Mouse (Mus musculus) embryo, embryonic 11.5 days (tissue): ENCODE data around the gene Insm1.

Experiments
- DNase-seq: peaks from one replicate; pipeline ENCODE4 v3.0.0-alpha.2; 2012; ENCODE audit warnings: low read depth, low spot score

Gene Insm1

GRCm38 (mm10) chr2:146224141-146224540 is 2.4 kb downstream of the Insm1 start:
- no peak for DNase-seq

GRCm38 (mm10) chr2:146225818-146226217 is 4.1 kb downstream of the Insm1 start:
- no peak for DNase-seq

DNA sequence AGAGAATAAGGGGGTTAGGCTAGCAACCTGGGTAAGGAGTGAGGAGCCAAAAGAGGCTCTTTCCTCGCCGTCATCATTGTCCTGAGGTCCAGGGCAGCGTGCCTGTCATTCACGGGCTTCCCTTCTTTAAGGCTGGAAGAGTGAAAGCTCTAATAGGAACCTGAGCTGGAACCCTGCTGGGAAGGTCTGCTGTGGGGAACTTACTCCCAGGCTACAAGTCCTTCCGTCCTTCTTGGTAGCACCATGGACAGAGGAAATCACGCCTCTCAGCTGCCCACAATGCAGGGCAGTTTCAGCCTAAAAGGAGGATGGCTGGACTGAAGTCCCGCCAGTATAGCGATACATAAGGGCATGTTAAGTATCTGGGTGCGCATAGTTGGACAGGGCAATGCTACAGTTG is 4.8 kb downstream of the Insm1 start:
- peak; percentile 61 for DNase-seq

GRCm38 (mm10) chr2:146227646-146228045 is 5.9 kb downstream of the Insm1 start:
- DNase-seq = no peak

DNA sequence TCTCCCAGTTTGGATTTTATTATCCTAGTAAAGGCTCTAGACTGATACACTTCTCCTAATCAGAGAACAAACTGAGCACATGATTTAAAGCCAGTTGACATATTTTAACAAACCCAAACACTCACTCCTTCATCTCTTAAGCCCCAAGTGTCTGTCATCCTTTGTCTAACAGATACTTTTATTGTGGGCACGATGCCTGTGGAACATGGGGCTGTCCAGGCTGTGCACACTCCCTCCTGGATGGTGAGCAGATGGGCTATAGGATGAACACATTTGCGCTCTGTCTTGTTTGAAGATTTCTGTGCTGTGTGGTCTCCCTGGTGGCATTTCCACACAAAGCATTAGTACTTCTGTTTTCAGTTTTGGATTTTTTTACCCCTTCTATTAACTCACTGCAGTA is 6.7 kb downstream of the Insm1 start:
- no peak for DNase-seq

- no peak for DNase-seq
These were observed 9.8 kb downstream of the Insm1 start for GRCm38 (mm10) chr2:146231485-146231884.

- DNase-seq = no peak
These were observed 17.6 kb downstream of the Insm1 start for GRCm38 (mm10) chr2:146239196-146239747.

DNA sequence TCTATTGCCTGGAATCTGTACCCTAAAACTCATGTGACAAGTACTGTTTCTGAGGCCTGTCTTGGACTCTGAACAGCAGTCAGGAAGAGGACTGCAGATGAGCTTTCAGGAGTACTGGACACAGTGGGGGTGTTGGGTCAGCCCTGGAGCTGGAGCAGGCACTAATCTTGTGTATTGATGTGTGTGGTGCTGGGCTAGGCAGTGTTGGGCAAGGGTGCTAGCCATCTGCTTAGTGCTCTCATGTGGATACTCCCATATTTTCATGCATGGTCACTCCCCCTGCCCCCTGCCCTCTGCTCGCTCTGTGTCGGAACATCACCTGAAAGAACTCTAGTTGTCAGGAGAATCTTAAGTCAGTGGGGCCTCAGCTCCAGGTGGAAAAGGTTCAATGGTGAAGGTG is 22.3 kb downstream of the Insm1 start:
- no peak for DNase-seq

- no peak for DNase-seq
These were observed 23.7 kb downstream of the Insm1 start for GRCm38 (mm10) chr2:146245401-146245800.

- no peak for DNase-seq
These were observed 24.8 kb downstream of the Insm1 start for GRCm38 (mm10) chr2:146246409-146247075.

DNA sequence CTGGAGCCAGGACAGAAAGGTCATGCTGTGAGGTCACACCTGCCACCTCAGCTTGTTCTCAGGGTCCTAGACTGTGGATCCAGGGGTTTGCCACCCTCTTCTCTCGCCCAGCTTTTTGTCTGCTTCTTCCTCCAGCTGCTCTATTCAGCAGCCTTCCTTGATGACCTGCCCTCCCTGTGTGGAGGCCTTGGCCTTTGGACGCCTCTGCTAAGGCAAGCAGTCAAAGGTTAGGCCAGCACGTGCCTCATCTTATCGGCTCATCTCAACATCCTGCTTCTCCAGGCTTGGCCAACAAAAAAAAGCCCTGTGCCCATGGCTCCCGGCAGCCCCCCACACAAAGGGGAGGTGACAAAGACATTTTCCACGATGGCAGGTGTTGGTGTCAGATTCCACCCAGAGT is 25.9 kb downstream of the Insm1 start:
- no peak for DNase-seq

GRCm38 (mm10) chr2:146249033-146249432 is 27.3 kb downstream of the Insm1 start:
- no peak for DNase-seq

- DNase-seq = no peak
These were observed 28.6 kb downstream of the Insm1 start for GRCm38 (mm10) chr2:146250236-146250904.

- no peak for DNase-seq
These were observed 32.7 kb downstream of the Insm1 start for GRCm38 (mm10) chr2:146254387-146254786.

GRCm38 (mm10) chr2:146255636-146256035 is 33.9 kb downstream of the Insm1 start:
- DNase-seq = no peak

DNA sequence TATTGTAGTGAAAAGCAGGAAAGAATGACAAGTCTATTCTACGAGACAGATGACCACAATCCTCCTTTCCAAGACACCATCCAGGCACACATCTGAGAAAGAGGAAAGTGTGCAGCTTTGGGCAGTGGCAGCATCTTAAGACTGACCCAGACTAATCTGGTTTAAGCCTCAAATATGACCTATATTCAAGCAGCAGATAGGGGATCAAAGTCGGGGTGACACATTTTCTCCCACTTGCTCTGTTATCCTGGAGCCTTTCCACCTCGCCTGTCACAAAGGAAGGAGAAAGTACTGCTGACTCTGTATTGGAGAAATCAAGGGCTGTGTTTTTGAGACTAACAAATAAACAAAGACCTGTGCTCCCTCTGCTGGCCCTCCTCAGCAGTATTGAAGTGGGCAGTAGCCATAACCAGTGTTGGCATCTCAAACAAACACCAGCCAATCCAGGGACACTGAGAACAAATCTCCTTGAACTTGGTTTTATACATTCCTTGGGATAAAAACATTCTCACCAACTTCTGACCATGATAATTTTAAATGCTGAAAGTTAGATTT is 34.7 kb downstream of the Insm1 start:
- DNase-seq = no peak

DNA sequence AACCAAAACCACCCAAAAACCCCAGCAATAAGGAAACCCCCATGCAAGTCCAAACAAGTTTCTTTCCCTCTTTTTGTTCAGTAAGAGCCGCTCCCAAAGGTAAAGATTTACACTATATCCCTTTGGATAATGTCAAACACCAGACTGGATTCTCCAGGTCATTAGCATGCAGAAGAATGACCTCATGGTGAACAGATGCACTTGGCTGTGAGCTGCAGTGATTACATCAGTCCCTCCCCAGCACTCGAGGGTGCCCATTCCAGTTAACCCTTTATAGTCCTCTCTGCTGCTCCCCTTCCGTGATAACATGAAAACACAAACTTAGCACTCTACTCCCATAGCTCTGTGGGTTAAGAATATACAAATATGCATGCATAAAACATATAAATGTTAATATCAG is 35.3 kb downstream of the Insm1 start:
- DNase-seq = no peak

GRCm38 (mm10) chr2:146257609-146258008 is 35.9 kb downstream of the Insm1 start:
- no peak for DNase-seq

DNA sequence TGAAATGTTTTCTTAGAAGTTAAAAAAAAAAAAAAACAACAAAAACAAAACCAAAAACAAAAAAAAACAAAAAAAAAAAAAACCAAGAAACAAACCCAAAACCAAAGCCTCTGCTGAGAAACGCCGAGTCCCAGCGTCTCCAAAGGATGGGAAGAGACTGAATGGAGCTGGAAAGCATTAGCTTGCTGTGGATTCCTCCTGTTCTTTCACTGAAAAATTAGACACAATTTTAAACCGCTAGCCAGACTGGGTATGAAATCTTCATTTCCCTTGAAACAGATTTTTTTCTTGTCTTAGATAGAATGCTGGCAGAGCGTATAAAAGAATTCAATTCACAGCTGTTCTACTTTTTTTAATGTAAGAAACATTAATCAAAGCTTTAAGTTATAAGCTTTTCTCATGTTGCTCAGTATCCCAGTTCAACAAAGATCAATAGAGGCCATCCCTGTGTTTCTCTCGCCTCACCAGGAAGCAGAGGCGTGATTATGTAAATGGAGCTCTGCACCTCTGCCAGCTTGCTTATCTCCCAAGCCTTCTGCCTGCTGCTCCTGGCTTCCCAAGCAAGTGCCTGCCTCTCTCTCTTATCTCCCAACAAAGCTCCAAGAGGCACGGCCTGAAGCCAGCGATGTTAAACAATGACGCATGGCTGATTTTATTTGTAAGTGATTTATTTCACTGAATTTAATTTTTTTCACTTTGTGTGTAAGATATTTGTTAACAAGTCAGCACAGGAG is 37.2 kb downstream of the Insm1 start:
- DNase-seq = no peak

- no peak for DNase-seq
These were observed 38.3 kb downstream of the Insm1 start for GRCm38 (mm10) chr2:146259787-146260560.

DNA sequence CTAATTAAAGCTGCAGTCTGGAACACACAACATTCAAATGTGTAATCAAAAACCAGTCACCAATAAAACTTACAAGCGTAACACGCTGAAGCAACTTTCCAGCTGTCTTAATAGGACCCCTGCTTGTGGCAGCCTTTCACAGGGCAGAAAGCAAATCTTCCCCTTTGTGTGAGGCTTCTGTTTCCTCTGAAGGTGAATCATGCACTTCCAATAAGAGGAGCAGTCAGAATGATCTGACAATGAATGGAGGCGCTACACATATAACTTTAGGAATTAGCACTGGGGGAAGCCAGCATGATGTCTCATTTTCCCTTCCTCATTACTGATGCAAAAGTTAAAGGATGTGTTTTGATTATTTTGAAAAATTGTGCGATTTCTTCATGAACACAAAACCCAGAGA is 39.4 kb downstream of the Insm1 start:
- no peak for DNase-seq
